Mouse (Mus musculus): ENCODE results near the gene Slc19a1.

Slc19a1 gene

DNA sequence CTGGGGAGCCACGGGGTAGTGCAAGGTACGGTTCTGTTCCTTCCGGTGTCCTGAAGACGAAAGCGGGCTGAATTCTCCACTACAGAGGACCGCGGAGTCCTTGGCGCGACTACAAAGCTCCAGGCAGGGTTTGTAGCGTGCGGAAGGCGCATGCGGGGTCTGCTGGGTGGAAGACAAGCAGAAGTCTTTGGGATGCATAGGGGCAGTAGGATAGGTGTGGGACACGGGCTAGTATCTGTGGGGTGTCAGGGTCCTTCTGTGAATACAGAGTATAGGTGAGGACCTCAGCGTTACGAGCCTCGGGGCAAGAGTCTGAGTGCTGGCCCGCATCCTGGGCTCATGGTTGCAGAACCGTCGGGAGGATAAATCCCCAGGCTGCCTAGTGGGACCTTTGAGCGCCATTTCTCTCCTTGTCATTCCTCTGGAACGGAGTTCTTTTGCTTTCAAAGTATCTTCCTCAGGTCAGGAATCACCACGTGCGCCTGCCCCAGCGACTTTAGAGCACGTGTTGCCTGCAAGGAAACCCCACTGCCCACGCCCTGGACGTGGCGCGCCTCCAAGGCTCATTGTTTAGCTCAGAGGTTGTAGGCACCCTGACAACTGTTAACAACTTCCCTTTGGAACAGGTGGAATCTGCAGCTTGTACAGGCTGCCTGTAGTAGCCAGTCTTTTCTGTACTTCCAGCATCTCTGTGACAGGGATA is 1.4 kb downstream of the Slc19a1 start:
- peak in 1 of 2 experiments; percentile 31 for DNase-seq

DNA sequence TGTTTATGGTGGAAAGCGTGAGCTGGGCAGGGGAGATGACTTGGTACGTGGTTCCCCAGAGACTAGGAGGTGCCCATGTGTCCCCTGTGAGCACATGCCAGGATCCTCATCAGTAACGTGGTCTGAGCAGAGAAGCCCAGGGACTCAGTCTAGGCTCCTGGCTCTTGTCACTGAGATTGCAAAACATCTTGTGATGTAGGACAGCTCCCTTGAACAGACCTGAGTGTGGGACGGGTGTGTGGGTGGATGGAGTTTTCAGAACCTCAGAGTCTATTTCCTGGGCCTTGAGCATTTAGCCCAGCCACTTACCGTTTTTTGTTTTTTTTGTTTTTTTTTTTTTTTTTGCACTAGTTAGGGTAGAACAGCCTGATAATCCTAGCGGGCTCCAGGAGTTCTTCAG is 3.4 kb downstream of the Slc19a1 start:
- DNase-seq, result no peak

DNA sequence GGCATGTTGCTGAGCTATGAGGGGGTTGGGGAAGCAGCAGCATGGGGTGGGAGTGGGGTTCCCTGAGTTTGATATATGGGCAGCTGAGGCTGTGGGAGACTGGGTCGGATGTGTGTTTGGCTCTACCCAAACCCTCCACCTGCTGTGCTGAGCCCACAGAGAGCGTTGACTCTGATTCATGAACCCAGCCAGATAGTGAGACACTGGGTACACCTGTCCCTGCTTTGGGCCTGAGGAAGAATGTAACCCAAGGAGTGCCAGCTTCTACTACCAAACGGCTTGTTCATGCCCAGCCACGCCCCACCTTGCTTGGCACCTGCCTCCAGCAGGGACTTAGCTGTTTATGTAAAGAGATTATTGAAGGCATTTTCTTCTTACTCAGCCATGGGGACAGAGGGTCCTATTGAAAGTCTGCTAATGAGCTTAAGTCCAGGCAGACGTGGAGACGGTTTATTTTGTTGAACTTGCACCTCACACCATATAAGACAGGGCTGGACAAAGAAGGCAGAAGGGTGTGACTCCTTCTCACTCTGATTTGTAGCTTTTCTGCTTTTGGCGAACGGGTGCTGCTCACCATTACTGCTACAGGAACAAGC is 6.6 kb downstream of the Slc19a1 start:
- no peak for DNase-seq

DNA sequence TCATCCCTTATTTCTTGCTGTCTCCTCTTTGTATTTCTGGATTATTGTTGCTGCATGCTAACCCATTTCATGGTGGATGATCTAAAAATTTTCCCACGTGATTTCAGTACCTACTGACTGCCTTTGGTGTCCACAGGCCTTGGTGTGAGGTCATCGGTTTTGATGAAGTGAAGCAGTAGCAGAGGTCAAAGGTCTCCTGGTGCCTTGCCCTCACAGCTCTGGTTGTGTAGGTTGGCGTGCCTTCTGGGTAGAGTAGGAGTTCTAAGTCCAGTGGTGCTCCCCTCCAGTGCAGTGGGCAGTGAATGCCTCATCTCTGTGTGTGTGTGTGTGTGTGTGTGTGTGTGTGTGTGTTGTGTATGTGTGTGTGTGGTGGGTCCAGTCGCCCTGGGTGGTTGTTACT is 16.2 kb downstream of the Slc19a1 start:
- DNase-seq, result no peak

DNA sequence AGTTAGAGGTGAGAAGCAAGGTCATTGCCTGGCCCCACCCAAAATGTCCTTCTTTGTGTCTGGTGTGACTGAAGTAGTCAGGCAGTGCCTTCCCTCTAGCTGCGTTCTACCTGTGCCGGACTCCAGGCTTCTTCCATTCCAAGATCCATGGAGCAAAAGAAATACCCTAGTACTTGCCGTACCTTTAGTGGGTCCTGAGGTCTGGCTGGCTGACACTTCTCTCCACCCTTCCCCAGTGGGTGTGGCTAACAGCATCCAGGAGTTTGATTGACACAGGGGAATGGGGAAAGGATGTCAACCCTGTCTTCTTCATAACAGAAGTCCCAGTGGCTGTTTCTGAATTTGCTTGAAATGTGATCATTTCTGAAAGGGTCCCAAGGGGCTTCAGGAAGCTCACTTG is 16.6 kb downstream of the Slc19a1 start:
- no peak for DNase-seq

DNA sequence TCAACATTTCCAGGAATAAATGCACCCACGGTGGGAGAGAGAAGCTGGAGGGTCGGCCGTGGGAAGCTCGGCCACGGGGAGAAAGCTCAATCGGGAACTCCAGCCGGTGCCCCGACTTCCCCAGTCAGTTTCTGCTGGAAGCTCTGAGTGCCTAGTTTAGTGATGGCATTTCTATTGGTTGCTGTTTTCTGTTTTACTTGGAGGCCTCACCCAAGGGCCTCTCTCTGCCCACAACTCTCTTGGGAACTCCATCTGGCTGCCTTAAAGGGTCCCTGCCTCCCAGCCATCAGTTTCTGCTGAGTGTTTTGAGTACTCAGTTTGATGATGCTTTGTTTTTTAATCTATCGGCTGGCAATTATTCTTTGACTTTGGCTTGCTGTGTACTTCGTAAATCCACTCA is 24.7 kb downstream of the Slc19a1 start:
- DNase-seq, result peak; percentile 24 to 34

DNA sequence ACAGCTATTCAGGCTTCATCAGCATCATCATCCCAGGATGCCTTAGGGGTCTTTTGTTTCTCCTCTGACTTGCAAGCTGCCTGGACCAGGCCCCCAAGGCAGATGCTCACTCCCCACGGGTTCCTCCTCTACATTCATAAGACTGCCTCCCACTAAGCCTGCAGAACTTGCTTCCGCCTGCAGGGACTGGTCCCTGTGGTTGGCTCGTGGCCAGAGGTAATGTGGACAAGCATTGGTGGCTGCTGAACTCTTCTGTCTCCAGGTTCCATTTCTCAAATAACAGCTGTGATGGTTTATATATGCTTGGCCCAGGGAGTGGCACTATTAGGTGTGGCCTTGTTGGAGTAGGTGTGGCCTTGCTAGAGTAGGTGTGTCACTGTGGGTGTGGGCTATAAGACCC is 29.4 kb downstream of the Slc19a1 start:
- no peak for DNase-seq

DNA sequence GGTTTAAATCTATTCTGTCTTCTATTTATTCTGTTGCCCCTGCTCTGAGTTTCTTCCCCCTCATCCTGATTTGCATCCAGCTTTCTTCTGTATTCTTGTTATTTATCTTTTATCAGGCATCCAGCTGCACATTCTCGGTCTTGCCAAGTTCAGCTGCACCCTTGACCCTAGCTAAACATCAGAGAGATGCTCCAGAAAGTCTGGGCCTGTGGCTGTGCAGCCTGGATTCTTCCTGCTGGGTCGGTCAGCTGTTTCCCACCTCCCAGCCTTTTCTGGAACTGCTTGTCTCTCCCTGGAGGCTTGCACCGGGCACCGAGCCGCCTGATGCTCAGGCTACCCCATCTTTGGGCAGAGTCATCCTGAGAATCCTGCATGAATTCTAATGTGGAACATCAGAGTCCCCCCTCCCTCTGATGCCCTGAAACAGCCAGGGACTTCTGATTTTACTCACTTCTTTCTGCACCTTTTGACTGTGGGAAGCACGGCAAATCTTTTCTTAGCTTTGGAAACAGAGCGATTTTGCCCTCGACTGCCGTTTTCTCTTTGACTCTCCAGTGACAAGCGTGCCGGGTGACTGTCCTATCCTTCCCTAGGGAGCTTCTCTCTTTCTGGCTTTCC is 30.5 kb downstream of the Slc19a1 start:
- DNase-seq, result no peak

DNA sequence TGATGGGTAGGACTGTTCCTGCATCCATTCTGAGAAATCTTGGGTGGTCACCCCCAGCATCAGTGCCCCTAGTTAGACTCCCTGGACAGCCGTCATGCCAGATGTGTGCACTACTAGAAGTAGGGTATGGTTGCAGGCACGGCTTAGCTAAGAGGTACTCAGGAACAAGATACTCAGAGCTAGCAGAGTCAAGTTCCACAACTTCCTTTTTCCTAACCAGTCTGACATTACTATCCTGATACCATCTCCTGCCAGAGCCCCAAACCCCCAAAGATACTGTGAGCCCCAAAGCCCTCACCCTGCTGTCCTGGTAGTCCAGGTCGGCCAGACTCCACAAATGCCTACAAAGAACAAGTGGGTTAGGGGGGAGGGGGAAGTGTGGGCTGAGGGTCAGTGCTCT is 32.2 kb downstream of the Slc19a1 start:
- DNase-seq, result no peak

DNA sequence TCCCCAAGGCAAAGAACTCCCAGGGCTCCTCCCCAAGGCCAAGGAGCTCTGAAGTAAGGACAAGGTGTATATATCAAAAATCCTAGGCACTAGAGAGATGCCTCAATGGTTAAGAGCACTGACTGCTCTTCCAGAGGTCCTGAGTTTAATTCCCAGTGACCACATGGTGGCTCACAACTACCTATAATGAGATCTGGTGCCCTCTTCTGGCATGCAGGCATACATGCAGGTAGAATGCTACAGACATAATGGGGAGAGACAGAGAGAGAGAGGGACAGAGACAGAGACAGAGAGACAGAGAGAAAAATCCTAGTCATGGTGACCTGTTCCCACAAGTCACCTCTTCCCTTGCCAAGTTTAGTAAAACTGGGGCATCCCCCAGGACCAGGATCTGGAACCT is 32.6 kb downstream of the Slc19a1 start:
- no peak for DNase-seq

DNA sequence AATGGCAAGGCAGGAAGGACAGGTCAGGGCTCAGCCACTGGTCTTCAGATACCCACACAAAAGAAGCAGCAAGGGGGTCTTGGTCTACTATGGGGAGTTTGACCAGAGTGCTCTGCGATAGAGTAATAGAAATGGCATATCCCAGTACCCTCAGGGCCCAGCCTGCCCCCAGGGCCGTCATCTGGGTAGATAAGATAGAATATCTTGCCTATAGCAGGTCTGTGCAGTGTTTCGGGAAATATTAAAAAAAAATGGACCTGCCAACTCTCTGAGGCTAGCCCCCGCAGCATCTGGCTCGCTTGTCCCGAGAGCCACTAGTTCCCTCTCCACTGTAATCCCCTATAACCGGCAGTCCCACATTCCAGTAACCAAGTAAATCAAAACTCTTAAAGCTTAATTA is 36.4 kb downstream of the Slc19a1 start:
- no peak for DNase-seq

DNA sequence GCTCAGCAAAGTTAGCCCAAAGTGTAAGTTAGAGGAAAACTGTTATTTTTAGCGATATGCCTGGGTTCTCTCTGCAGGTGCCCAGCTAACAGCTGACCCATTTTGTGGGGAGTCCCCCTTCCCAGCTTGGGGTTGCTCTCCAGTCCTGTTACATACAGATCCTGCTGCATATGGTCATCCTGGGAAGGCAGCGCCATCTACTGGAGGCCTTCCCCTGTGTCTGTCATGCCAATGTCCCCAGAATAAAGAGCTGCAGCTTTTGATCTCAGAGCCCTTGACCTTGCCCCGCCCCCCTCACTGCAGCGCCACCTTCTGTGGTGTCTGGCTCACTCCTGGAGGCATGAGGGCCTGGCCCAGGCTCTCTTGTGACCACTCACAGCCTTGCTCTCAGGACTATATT is 38.0 kb downstream of the Slc19a1 start:
- DNase-seq, result peak; percentile 65 to 70

DNA sequence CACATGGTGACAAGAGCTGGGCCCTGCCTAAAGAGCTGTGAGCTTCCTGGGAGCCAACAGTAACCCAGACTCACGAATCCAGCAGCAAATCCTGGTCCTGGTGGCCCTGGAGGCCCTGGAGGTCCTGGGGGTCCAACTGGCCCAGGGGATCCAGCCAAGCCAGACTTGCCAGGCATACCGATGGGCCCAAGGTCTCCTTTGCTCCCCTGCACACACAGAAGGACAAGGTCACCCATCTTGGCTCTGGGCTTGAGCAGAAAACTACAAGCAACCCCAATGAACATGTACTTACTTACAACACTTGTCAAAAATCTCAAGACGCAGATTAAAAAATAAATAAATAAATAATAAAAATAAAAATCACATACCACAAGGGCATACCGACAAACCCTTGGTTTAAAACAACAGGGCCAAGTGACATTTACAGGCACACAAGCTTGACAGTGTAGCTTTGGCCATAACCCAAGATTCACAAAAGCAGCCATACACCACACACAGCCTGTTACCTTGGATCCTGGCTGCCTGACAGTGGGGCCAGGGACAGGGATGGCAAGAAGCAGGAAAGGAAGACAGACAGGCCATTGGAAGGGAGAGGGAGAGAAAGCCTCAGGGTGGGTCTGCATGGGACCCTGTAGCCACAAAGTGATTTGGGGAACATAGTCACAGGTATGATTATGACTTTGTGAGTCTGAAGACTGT is 42.4 kb downstream of the Slc19a1 start:
- DNase-seq, result no peak

DNA sequence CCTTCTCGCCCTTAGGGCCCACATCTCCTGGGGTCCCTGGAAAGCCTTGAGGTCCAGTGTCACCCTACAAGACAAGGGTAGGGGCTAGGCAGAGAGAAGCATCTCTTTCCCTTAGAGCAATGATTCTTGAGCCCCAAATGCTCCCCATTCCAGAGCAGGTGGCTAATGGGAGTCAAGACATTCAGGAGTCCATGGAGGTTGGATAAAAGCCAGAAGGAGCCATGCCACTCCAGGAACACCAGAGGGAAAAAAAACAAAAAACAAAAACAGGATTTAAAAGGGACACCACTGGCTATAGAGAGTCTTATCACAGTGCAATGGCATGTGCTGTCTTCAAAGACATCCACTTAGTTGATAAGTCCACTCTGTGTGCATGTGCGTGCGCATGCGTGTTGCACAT is 46.4 kb downstream of the Slc19a1 start:
- DNase-seq, result no peak

DNA sequence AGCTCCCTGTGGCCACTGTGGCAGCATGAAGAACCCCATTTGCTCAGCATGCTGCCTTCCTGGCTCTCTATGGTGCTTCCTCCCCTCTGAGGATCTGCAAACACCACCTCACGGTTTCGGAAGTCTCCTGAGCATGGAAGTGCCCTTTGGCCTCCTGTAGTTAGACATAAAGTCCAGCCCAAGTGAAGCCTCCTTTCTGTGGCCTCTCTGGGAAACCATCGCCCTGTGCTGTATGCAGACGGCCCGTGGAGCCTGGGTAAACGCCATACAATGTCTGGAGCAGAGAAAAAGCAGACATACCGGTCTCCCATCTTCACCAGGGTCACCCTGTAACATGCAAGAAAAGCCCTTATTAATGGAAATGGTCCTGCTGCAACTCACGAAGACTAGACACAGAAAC is 46.9 kb downstream of the Slc19a1 start:
- DNase-seq, result no peak

DNA sequence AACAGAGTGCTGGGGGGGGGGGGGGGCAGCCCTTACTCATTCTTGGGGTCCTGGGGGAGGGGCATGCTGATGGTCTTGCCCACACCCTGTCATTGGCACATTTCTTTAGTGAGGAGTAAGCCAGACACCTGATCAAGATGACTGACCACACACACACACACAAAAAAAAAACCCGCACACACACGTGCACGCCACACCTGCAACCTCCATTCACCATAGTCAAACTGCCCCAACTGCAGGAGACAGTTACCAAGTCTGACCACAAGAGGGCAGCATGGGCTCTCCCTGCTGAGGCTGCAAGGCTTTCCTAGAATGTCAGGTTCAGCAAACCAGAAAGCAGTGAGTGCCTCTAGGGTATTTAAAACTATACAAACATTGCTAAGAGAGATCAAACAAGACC is 50.4 kb downstream of the Slc19a1 start:
- peak; percentile 65 to 69 for DNase-seq

DNA sequence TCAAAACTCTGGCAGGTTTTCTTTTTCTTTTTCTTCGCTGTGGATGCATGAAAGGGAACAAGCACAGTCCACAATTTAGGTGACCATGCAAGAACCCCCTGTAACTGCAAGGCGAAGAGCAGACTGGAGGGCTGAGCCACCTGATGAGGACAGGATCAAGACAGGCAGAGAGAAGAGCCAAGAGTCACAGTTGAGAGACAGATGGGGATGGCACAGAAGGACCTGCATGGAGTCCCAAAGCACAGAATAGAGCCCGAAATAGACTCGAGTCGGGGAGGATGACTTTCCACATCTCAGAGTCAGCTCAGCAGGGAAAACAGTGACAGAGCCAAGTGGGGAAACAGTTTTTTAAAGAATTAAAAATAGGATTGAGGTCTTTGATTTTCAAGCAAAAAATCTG is 50.9 kb downstream of the Slc19a1 start:
- DNase-seq, result no peak

DNA sequence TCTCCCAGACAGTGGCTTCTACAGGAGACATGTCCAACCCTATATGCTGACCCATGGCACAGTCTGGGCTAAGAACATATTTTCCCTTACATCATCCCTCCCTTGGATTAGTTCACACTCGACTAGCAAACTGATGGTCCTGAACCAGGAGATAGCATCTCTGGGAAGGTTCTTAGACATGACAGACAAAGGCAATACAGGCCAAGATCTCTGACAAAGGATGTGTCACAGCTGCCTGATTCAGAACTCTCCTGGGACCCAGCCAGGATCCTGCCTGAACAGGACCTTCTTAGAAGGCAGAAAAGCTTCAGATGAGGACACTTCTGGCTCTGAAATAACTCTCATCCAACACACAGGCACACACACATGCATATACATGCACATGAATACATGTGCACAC is 52.5 kb downstream of the Slc19a1 start:
- DNase-seq, result no peak

DNA sequence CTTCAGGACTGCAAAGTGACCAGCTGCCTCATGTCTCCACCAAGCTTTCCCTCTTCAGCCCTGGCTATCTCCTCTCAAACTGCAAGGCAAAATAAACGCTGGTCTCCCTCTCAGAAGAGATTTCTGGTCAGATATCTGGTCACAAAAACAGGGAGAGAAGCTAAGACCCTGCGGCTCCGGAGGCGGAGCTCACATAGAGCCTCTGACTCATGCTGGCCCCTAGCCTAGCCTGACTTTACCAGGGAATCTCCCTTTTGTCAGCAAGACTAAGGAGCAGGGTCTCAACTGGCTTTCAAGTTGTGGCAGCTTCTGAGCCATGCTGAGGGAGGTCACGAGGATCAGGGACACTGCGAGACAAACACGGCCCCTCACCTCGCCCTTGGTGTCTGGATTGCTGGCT is 57.3 kb downstream of the Slc19a1 start:
- no peak for DNase-seq

DNA sequence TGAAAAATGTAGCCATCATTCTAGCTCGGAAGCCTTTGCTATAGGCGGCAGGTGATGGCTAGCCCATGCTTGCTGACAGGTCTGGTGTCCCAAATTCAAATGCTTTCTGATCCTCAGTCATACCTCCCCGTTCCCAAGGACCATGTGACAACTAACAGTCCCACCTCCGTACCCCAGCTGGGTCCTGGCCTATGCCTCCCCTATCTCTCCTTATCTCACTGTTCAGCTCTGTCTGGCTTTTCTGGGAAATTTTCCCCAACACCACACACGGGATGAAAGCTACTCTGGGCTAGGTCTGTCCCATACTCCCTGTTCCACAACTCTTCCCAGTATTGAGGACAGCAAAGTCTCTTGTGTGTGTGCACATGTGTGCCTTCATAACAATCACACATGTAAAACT is 58.0 kb downstream of the Slc19a1 start:
- no peak for DNase-seq

DNA sequence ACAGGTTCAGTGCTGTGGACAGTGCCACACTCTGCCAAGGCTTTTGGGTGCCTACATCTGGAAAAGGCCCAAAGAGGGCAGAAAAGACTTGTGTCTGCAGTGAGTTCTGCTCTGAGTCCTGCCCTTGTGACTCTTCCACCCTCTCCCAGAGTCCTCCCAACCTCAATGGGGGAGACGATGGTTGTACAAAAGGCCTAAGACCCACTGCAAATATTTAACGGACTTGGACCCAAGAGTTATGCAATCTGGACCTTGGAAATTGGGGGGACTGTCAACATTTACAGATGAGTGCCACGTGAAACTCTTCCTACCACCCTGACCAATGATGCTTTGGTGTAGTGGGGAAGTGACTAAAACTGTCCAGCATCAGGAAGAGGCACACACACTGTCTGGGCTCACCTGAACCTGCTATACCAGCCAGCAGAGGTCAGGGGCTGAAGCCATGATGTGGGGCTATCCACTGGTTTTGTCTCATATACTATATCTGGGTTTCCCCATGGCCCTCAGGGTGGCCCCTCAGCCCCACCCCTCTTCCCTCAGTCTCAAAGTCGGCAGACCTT is 59.6 kb downstream of the Slc19a1 start:
- DNase-seq, result no peak

DNA sequence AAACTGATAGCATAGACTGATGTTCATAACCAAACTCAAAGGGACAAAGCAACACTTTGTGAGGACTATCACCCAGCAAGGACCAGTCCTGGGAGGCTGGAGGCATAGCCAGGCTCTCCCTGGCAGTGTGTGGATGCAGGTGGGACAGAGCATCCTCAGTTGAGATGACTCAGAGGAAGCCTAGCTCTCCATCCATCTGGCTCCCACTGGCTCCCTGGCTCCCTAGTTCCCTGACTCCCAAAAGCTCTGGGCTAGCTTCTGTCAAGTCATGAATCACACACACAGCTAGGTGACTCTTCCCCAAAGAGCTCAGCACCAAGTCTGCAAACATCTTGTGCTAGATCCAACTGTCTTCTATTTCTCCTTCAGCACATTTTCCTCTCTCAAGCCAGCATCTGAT is 61.8 kb downstream of the Slc19a1 start:
- no peak for DNase-seq

DNA sequence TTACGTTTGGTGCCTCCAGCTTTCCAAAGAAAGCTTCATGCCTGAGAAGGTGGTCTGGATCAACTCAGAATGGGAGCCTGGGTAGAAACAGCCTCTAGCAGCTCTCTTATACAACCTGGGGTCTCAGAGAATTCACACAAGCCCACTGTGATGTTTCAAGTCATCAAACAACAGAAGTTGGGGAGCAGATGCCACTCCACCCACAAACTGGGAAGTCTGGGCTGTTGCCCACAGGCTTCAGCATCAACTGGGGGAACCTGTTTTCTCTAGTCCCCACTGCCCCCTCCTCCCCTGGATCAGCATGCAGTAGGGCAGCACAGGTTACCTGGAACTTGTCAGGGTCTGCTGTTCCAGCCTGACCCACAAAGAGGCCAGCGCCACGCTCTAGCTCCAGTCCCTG is 63.6 kb downstream of the Slc19a1 start:
- no peak for DNase-seq
